Mouse (Mus musculus) macrophage (primary cell): Measurements from ENCODE around the gene Slc37a1. TPM values are rescaled to one million over a fixed set of nuclear protein-coding genes. Genes with fewer than 3 reads are reported as not detected.

ENCODE experiments used
- H3K27ac ChIP-seq: fragments of 350-480 bp; formaldehyde crosslinking; 2 replicates; pipeline ENCODE4 v1.9.0; 2021
- H3K36me3 ChIP-seq: fragments of 350-480 bp; formaldehyde crosslinking; 2 replicates; pipeline ENCODE4 v1.9.0; 2021; ENCODE audit errors: inconsistent target
- H3K4me3 ChIP-seq: fragments of 350-480 bp; formaldehyde crosslinking; 2 replicates; pipeline ENCODE4 v1.9.0; 2021; ENCODE audit errors: inconsistent target
- H3K79me2 ChIP-seq: fragments of 350-480 bp; formaldehyde crosslinking; 2 replicates; pipeline ENCODE4 v1.9.0; 2021; ENCODE audit errors: inconsistent target
- WGBS: methylation state at CpG from one replicate; pipeline ENCODE4 v1.1.7; 2026; ENCODE audit warnings: inconsistent platforms; ENCODE audit not compliant: missing documents; 5-methylcytosine and 5-hydroxymethylcytosine counted together
- polyA plus RNA-seq: library from polyadenylated mRNA; stranded (reverse); fragments of 250-400 nt; gene quantifications from 3 replicates; pipeline ENCODE4 v1.2.4, GENCODE M21; 2018; ENCODE audit warnings: inconsistent platforms

The Slc37a1 gene
- polyA plus RNA-seq, 1 experiment from 2014 or later, result 7.9 TPM

GRCm38 (mm10) chr17:31328466-31328865, 41.9 kb downstream of the Slc37a1 start:
- whole genome bisulfite sequencing, result 96% methylated on average over 4 of the region's 4 CpGs
- Histone ChIP-seq H3K27ac (no peak overlapping the region), H3K36me3 (no peaks in the 10 kb centered on the region), H3K79me2 (no peaks in the 10 kb centered on the region), H3K4me3 (no peak overlapping the region)

DNA sequence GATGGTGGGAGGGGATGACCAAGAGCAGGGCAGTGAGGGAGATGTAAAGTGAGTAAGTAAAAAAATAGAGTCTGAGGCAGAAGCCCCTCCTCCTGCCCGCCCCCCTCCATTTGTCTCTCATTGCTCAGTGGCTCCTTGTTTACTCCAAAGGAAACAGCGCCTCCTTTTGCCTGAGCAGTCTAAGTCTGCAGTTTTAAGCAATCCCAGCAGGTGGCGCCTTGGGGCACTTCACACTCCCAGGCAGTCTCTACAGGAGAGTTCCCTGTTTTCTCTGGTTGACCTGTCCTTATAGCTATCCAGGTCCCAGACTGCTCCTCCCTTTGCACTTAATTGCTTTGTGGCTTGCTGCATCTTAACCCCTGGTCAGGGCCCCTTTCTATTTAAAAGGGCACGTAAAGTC, 44.0 kb downstream of the Slc37a1 start:
- 86% methylated on average over 4 of the region's 4 CpGs for WGBS
- Histone ChIP-seq H3K79me2 (no peaks in the 10 kb centered on the region), H3K4me3 (no peak overlapping the region), H3K27ac (no peak overlapping the region), H3K36me3 (no peaks in the 10 kb centered on the region)

GRCm38 (mm10) chr17:31331273-31331672, 44.7 kb downstream of the Slc37a1 start:
- H3K79me2 ChIP-seq, result no peaks in the 10 kb centered on the region
- 90% methylated on average over 6 of the region's 6 CpGs for WGBS
- no peak overlapping the region for H3K27ac ChIP-seq
- no peak overlapping the region for H3K4me3 ChIP-seq
- no peaks in the 10 kb centered on the region for H3K36me3 ChIP-seq

DNA sequence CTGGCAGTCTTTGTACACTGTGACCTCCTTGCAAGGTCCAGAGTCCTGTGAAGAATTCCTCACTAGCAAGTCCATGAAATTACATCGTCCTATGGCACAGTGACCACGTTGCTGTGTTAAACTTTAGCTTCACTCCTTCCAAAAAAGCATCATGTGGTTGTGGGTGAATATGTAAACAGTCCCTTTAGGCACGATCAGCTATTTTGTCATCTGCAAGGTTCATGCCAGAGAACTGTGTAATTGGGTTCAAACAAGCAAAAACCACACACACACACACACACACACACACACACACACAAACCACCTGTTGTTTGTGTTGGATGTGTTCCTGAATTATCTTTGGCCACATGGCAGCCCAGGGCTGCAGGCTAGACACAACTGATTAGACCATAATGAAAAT, 45.3 kb downstream of the Slc37a1 start:
- no peak overlapping the region for H3K27ac ChIP-seq
- H3K36me3 ChIP-seq, result no peaks in the 10 kb centered on the region
- no peaks in the 10 kb centered on the region for H3K79me2 ChIP-seq
- WGBS, result 69% methylated on average over 3 of the region's 3 CpGs
- H3K4me3 ChIP-seq, result no peak overlapping the region

DNA sequence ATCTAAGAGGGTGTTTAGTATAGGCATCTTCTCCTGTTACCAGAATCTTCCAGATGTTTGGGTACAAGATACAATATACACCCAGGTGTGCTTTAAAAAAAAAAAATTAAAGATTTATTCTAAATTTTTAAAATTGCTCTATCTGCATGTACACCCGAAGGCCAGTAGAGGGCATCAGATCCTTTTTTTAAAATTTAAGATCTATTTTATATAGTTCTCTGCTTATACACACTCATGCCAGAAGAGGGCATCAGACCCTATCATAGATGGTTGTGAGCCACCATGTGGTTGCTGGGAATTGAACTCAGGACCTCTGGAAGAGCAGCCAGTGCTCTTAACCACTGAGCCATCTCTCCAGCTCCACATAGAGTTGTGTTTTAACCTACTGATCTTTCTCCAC, 45.7 kb downstream of the Slc37a1 start:
- Histone ChIP-seq H3K36me3 (no peaks in the 10 kb centered on the region), H3K79me2 (no peaks in the 10 kb centered on the region), H3K27ac (no peak overlapping the region), H3K4me3 (no peak overlapping the region)
- WGBS, result 73% methylated on average over 1 of the region's 1 CpGs

DNA sequence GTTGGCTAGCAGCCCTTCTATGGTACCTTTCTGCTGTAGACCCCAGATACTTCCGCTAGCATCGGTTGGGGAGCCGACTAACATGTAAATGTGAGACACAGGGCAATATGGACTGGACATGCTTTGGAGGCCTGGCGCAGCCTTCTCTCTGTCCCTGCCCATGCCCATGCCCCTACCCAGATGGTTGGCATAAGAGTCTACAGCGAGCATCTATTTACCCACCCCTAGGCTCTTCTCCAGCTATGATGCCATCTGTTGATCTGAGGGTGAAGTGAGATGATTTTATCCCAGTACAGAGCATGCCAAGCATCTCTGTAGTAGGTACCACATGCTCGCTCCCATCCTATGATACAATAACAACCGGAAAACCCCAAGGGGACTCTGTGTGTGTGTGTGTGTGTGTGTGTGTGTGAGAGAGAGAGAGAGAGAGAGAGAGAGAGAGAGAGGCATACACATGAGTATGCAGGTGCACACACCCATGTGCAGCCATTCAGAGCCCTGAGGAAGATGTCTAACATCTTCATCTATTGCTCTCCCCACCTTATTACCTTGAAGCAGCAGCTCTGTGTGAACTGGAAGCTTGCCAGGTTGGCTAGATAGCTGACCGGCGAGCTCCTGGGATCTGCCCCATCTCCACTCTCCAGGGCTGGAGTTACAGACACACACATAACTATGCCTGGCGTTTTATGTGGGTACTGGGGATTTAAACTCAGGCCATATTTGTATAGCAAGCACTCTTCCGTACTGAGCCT, 48.1 kb downstream of the Slc37a1 start:
- WGBS, result 94% methylated on average over 10 of the region's 11 CpGs
- no peak overlapping the region for H3K27ac ChIP-seq
- H3K79me2 ChIP-seq, result no peaks in the 10 kb centered on the region
- no peaks in the 10 kb centered on the region; the same call in 1 of the 2 replicates for H3K36me3 ChIP-seq
- H3K4me3 ChIP-seq, result no peak overlapping the region

GRCm38 (mm10) chr17:31335344-31336080, 48.9 kb downstream of the Slc37a1 start:
- no peaks in the 10 kb centered on the region; the same call in 1 of the 2 replicates for H3K36me3 ChIP-seq
- no peak overlapping the region for H3K4me3 ChIP-seq
- WGBS, result 95% methylated on average over 22 of the region's 22 CpGs
- no peak overlapping the region for H3K27ac ChIP-seq
- no peaks in the 10 kb centered on the region for H3K79me2 ChIP-seq

GRCm38 (mm10) chr17:31339769-31340168, 53.2 kb downstream of the Slc37a1 start:
- H3K4me3 ChIP-seq, result no peak overlapping the region
- 91% methylated on average over 2 of the region's 2 CpGs for WGBS
- no peaks in the 10 kb centered on the region; the same call in 1 of the 2 replicates for H3K36me3 ChIP-seq
- H3K79me2 ChIP-seq, result no peaks in the 10 kb centered on the region
- H3K27ac ChIP-seq, result no peak overlapping the region

- no peaks in the 10 kb centered on the region for H3K79me2 ChIP-seq
- 91% methylated on average over 6 of the region's 6 CpGs for whole genome bisulfite sequencing
These were observed 55.6 kb downstream of the Slc37a1 start for GRCm38 (mm10) chr17:31342191-31342590.

DNA sequence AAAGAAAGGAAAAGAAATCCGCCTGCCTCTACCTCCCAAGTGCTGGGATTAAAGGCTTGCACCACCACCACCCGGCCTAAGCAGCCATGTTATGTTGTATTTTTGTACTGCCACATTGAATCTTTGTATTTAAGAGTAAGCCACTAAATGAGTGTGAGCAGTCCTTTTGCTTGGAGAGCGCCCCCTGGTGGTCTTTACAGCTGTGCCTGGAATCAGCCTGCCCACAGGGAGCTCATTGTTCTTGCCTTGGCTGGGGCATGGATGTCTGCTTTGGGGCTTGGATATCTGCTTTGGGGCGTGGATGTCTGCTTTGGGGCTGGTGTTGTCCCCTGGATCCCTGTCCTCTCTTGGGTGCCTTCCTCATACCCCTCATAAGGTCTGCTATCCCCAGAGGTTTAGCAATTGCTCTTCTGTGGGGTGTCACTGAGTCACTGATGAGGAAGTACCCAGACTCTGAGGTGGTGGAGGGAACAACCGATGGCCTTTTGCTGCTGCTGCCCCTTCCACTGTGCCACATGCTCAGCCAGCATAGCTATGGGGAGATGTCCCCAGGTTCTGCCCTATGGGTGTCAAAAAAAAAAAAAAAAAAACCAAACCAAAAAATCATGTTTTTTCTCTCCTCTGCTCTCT, 57.7 kb downstream of the Slc37a1 start:
- 46% methylated on average over 5 of the region's 5 CpGs for WGBS
- H3K79me2 ChIP-seq, result no peaks in the 10 kb centered on the region

More at GRCm38 (mm10) chr17:31342191-31342590, 55.6 kb downstream of the Slc37a1 start:
- H3K36me3 ChIP-seq, result no peaks in the 10 kb centered on the region; the same call in 1 of the 2 replicates
- H3K27ac ChIP-seq, result no peak overlapping the region
- H3K4me3 ChIP-seq, result no peak overlapping the region

GRCm38 (mm10) chr17:31344816-31345215, 58.2 kb downstream of the Slc37a1 start:
- 90% methylated on average over 3 of the region's 3 CpGs for WGBS

More for the DNA sequence above, 57.7 kb downstream of the Slc37a1 start:
- peaks cover 5% of the 10 kb centered on the region; the same call in 1 of the 2 replicates for H3K36me3 ChIP-seq
- no peak overlapping the region for H3K4me3 ChIP-seq
- H3K27ac ChIP-seq, result no peak overlapping the region

GRCm38 (mm10) chr17:31348129-31348528, 61.5 kb downstream of the Slc37a1 start:
- Histone ChIP-seq H3K36me3 (peaks cover 11% of the 10 kb centered on the region; the same call in 1 of the 2 replicates), H3K27ac (no peak overlapping the region), H3K4me3 (no peak overlapping the region), H3K79me2 (no peaks in the 10 kb centered on the region)
- 83% methylated on average over 5 of the region's 5 CpGs for WGBS

More at GRCm38 (mm10) chr17:31344816-31345215, 58.2 kb downstream of the Slc37a1 start:
- H3K27ac ChIP-seq, result no peak overlapping the region
- no peaks in the 10 kb centered on the region for H3K79me2 ChIP-seq
- H3K4me3 ChIP-seq, result no peak overlapping the region
- H3K36me3 ChIP-seq, result peaks cover 11% of the 10 kb centered on the region; the same call in 1 of the 2 replicates

GRCm38 (mm10) chr17:31349388-31349787, 62.8 kb downstream of the Slc37a1 start:
- Histone ChIP-seq H3K27ac (no peak overlapping the region), H3K36me3 (peaks cover 11% of the 10 kb centered on the region; the same call in 1 of the 2 replicates), H3K4me3 (no peak overlapping the region), H3K79me2 (no peaks in the 10 kb centered on the region)
- WGBS, result 94% methylated on average over 12 of the region's 12 CpGs

DNA sequence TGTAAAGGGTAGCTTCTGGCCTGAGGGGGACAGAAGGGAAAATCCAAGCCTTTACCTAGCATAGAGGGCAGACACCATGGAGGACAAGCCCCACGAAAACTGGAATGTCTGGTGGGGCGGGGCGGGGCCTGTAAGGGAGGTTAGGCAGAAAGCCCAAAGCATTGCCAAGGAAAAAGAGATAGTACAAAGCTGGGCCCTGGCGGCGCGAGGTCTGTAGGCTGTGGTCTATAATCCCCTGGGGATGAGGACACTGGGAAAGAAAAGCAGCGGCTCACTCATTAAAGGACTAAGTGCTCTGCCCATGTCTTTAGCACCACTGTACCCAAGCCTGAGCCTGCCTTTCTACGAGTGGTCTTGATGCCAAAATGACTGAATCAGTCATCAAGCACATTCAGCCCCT, 65.4 kb downstream of the Slc37a1 start:
- Histone ChIP-seq H3K4me3 (no peak overlapping the region), H3K79me2 (no peaks in the 10 kb centered on the region), H3K36me3 (peaks cover 11% of the 10 kb centered on the region; the same call in 1 of the 2 replicates), H3K27ac (no peak overlapping the region)
- WGBS, result 90% methylated on average over 8 of the region's 8 CpGs
